Mouse (Mus musculus) mouse embryonic stem cell (cell line): ENCODE measurements around the gene Hypm.

ENCODE experiments used
- in situ Hi-C, 2 experiments: fragments of 300-500 bp; cut with MboI; formaldehyde crosslinking; loops; 1 replicate in 1 of 2; 3 replicates in 1 of 2; pipeline ENCODE4 v1.14.3; 2019 to 2020; ENCODE audit warnings: low sequenced_read_pairs in 2 of 2, low pct_unique_long_range_greater_than_20kb in 1 of 2, mixed read lengths in 1 of 2; ENCODE audit not compliant: unreplicated experiment in 1 of 2

The Hypm gene

DNA sequence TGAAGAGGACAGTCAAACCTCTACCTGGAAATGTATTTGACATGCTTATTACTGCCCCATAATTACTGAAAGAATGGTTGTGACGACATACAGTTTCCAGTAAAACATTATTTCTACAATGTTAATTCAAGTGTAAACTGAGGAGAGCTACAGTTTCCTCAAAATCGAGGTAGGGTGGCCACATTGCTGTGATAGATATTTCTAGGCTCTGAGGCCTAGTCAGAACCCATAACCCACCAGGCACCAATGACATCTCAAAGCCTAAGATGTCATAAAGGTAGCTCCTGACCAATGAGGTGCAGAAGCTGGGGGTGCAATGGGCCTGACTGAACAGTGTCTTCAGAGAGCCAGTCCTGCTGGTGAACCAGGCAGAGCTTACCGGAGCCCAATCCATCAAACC lies at the start of gene Hypm:
Hypm (plus strand) TSS at position 301 of the 400 bp plus-strand sequence.
- in situ Hi-C loops, result no loop called here

- in situ Hi-C loops, result no loop called here
Measured at GRCm38 (mm10) chrX:9810101-9810500, 36.6 kb upstream of the Hypm start.

DNA sequence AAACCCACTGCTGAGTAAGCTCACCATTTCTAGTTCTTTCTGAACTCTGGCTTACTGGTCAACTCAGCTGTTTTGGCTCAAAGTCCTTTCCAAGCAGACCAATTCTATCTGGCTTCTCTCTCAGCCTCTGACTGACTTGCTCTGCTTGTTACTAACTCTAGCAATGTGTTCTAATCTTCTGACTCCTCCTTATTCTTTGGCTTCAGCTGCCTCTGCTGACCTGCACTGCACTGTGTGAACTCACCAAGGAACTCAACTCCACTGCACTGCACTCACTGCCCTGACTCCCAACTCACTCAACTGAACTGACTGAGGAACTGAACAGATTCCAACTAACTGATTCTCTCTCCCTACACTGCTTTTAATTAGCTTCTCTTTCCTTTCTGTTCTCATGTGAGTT lies 34.3 kb upstream of the Hypm start:
- in situ Hi-C loops, result no loop called here

DNA sequence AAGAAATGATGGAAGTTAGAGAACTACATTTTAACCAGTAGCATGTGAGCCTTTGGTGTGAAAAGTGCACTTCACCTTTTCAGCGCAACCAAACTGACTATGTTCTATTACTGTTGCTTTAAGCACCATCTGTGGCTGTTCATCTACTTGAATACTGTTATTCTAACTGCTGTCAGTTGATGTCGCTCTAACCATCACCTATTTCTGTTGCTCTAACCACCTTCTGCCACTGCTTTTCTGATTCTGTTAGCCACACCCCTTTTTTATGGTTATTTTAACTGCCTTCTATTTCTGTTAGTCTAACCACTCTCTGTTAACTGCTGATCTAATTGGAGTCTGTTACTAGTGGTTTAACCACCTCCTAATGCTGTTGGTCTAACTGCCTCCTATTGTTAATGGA lies 11.9 kb upstream of the Hypm start:
- in situ Hi-C loops, result no loop called here

DNA sequence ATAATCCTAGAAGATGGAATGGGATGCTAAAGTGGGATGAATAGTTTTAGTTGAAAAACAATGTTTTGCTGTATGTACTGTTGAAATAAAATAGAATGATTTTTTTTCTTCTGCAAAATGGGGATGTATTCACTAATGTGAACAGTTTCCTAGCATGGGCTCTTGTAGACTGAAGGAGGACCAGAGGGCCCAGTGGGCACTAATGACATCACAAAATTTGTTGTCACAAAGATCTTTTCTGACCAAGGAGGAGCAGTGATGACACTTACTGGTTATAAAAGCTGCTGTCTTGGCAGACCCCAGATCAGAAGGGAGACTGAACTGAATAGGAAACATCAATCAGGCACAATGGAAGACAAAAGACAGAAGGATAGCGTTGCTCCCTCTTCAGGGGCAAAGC lies 2.7 kb downstream of the Hypm start, which contains the start of gene H2al3:
H2al3 (plus strand) TSS at position 301 of the 400 bp plus-strand sequence.
- in situ Hi-C loops, result no loop called here

DNA sequence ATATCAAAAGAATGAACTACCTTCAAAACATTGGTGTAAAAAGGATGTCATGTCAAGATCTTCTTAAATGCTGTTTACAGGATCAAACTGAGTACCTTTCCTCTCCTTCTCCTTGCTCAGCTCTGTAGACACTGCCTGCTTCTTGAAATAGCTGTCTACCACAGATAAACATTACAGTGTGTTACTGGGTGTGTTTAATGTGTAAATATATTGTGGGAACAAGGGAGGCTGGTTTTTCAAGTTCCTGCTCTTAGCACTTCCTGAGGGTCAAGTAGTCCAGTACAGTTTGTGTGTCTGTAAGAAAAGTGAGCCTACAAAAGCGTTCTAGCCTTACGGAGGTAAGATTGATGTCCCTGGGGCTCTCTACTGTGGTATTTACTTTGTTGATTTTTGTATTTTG lies 15.1 kb downstream of the Hypm start:
- in situ Hi-C loops, result no loop called here

- in situ Hi-C loops, result no loop called here
Measured at GRCm38 (mm10) chrX:9875519-9875918, 28.8 kb downstream of the Hypm start.

GRCm38 (mm10) chrX:9885322-9885721 lies 38.6 kb downstream of the Hypm start, which contains the start of gene Sytl5:
TSS of gene Sytl5 (plus strand) at chrX:9885622.
- in situ Hi-C loops, result no loop called here
